Mouse (Mus musculus): ENCODE results near the gene Zfp39. TPM values are rescaled to one million over a fixed set of nuclear protein-coding genes. Genes with fewer than 3 reads are reported as not detected.
"Not testable (repeated sequence)": the region's sequence is repeated elsewhere in the genome, so short reads cannot be mapped to it uniquely, and the experiment has no call there.

Zfp39 gene
- polyA plus RNA-seq, 1 experiment from 2014 or later, result 5.2 TPM

- no peaks in the 10 kb centered on the region for H3K9me3 ChIP-seq (ENCODE audit: control insufficient read depth, low read length)
- peak overlapping the region; percentile 76 for H3K4me3 ChIP-seq (ENCODE audit: low read depth, low read length)
- ATAC-seq (ENCODE audit: low read depth) (no peak), DNase-seq (ENCODE audit: low spot score) (no peak)
- no peaks in the 10 kb centered on the region for H3K27me3 ChIP-seq (replicated peaks; ENCODE audit: control insufficient read depth, insufficient read depth, low read length)
- H3K36me3 ChIP-seq (ENCODE audit: control insufficient read depth, insufficient read depth, low read length), result peaks cover 9% of the 10 kb centered on the region
- 0 out of 2 replicates have a peak, but pooled peaks cover 6% of the 10 kb centered on the region for H3K4me1 ChIP-seq (ENCODE audit: control insufficient read depth, insufficient read depth, low read length)
- H3K4me2 ChIP-seq (ENCODE audit: low read depth, low read length), result peak overlapping the region; percentile 77
- 80% methylated on average over 6 of the region's 6 CpGs for WGBS
- H3K9ac ChIP-seq (ENCODE audit: low read depth, low read length), result no peak overlapping the region
- H3K27ac ChIP-seq (replicated peaks; ENCODE audit: low read depth, low read length), result no peak overlapping the region
These were observed 36.1 kb downstream of the Zfp39 start for GRCm38 (mm10) chr11:58867954-58868330.

GRCm38 (mm10) chr11:58867039-58867953 lies 36.7 kb downstream of the Zfp39 start, which contains the start of gene 2810021J22Rik:
Gene 2810021J22Rik, plus strand, starts transcription at chr11:58867216.
- peak within 1 kb of the TSS; percentile 76 for H3K4me3 ChIP-seq (ENCODE audit: low read depth, low read length)
- H3K4me2 ChIP-seq (ENCODE audit: low read depth, low read length), result peak within 1 kb of the TSS; percentile 77
- H3K27ac ChIP-seq (replicated peaks; ENCODE audit: low read depth, low read length), result peak within 1 kb of the TSS; percentile 76
- 4% methylated on average over 37 of the region's 37 CpGs for WGBS
- H3K9ac ChIP-seq (ENCODE audit: low read depth, low read length), result peak within 1 kb of the TSS; percentile 84
- H3K4me1 ChIP-seq (ENCODE audit: control insufficient read depth, insufficient read depth, low read length), result 0 out of 2 replicates have a peak, but pooled peaks cover 6% of the 10 kb centered on the region
- DNase-seq (ENCODE audit: low spot score) (peak; percentile 90), ATAC-seq (ENCODE audit: low read depth) (peak; percentile 92)
- H3K36me3 ChIP-seq (ENCODE audit: control insufficient read depth, insufficient read depth, low read length), result peaks cover 9% of the 10 kb centered on the region
- H3K27me3 ChIP-seq (replicated peaks; ENCODE audit: control insufficient read depth, insufficient read depth, low read length), result no peaks in the 10 kb centered on the region
- H3K9me3 ChIP-seq (ENCODE audit: control insufficient read depth, low read length), result no peaks in the 10 kb centered on the region

GRCm38 (mm10) chr11:58860744-58861143 lies 43.3 kb downstream of the Zfp39 start:
- Histone ChIP-seq H3K9ac (ENCODE audit: low read depth, low read length) (no peak overlapping the region), H3K4me1 (ENCODE audit: control insufficient read depth, insufficient read depth, low read length) (no peaks in the 10 kb centered on the region), H3K4me3 (ENCODE audit: low read depth, low read length) (no peak overlapping the region), H3K27me3 (replicated peaks; ENCODE audit: control insufficient read depth, insufficient read depth, low read length) (no peaks in the 10 kb centered on the region), H3K4me2 (ENCODE audit: low read depth, low read length) (no peak overlapping the region), H3K36me3 (ENCODE audit: control insufficient read depth, insufficient read depth, low read length) (peaks cover 41% of the 10 kb centered on the region), H3K27ac (replicated peaks; ENCODE audit: low read depth, low read length) (no peak overlapping the region), H3K9me3 (ENCODE audit: control insufficient read depth, low read length) (peaks cover 38% of the 10 kb centered on the region)
- WGBS, result 96% methylated on average over 8 of the region's 8 CpGs
- ATAC-seq (ENCODE audit: low read depth) (no peak), DNase-seq (ENCODE audit: low spot score) (no peak)

- DNase-seq (ENCODE audit: low spot score), result no peak
- Histone ChIP-seq H3K36me3 (ENCODE audit: control insufficient read depth, insufficient read depth, low read length) (peaks cover 40% of the 10 kb centered on the region), H3K4me1 (ENCODE audit: control insufficient read depth, insufficient read depth, low read length) (peaks cover 7% of the 10 kb centered on the region; the same call in 1 of the 2 replicates)
These were observed 54.3 kb downstream of the Zfp39 start for GRCm38 (mm10) chr11:58849731-58850130.

GRCm38 (mm10) chr11:58847636-58848035 lies 56.4 kb downstream of the Zfp39 start:
- peak overlapping the region; percentile 71 for H3K4me2 ChIP-seq (ENCODE audit: low read depth, low read length)
- H3K9me3 ChIP-seq (ENCODE audit: control insufficient read depth, low read length), result no peaks in the 10 kb centered on the region
- no peak overlapping the region for H3K27ac ChIP-seq (replicated peaks; ENCODE audit: low read depth, low read length)
- H3K27me3 ChIP-seq (replicated peaks; ENCODE audit: control insufficient read depth, insufficient read depth, low read length), result no peaks in the 10 kb centered on the region
- DNase-seq (ENCODE audit: low spot score), result no peak
- no peak for ATAC-seq (ENCODE audit: low read depth)
- H3K4me3 ChIP-seq (ENCODE audit: low read depth, low read length), result peak overlapping the region; percentile 71
- WGBS, result 39% methylated on average over 9 of the region's 9 CpGs
- H3K36me3 ChIP-seq (ENCODE audit: control insufficient read depth, insufficient read depth, low read length), result peaks cover 32% of the 10 kb centered on the region
- H3K4me1 ChIP-seq (ENCODE audit: control insufficient read depth, insufficient read depth, low read length), result peaks cover 7% of the 10 kb centered on the region; the same call in 1 of the 2 replicates
- H3K9ac ChIP-seq (ENCODE audit: low read depth, low read length), result peak overlapping the region; percentile 77

More at GRCm38 (mm10) chr11:58849731-58850130, 54.3 kb downstream of the Zfp39 start:
- no peak for ATAC-seq (ENCODE audit: low read depth)
- no peak overlapping the region for H3K4me2 ChIP-seq (ENCODE audit: low read depth, low read length)
- H3K27me3 ChIP-seq (replicated peaks; ENCODE audit: control insufficient read depth, insufficient read depth, low read length), result no peaks in the 10 kb centered on the region
- no peak overlapping the region for H3K27ac ChIP-seq (replicated peaks; ENCODE audit: low read depth, low read length)
- no peaks in the 10 kb centered on the region for H3K9me3 ChIP-seq (ENCODE audit: control insufficient read depth, low read length)
- no peak overlapping the region for H3K9ac ChIP-seq (ENCODE audit: low read depth, low read length)
- H3K4me3 ChIP-seq (ENCODE audit: low read depth, low read length), result no peak overlapping the region
- 68% methylated on average over 2 of the region's 2 CpGs for WGBS

- peak within 1 kb of the TSS; percentile 71 for H3K4me2 ChIP-seq (ENCODE audit: low read depth, low read length)
- H3K27ac ChIP-seq (replicated peaks; ENCODE audit: low read depth, low read length), result peak within 1 kb of the TSS; percentile 65
- H3K36me3 ChIP-seq (ENCODE audit: control insufficient read depth, insufficient read depth, low read length), result peaks cover 26% of the 10 kb centered on the region
- ATAC-seq (ENCODE audit: low read depth) (peak; percentile 100), DNase-seq (ENCODE audit: low spot score) (peak; percentile 98)
- 0% methylated on average over 22 of the region's 24 CpGs for WGBS
- H3K9me3 ChIP-seq (ENCODE audit: control insufficient read depth, low read length), result no peaks in the 10 kb centered on the region
- peaks cover 7% of the 10 kb centered on the region; the same call in 1 of the 2 replicates for H3K4me1 ChIP-seq (ENCODE audit: control insufficient read depth, insufficient read depth, low read length)
- H3K4me3 ChIP-seq (ENCODE audit: low read depth, low read length), result peak within 1 kb of the TSS; percentile 71
- H3K27me3 ChIP-seq (replicated peaks; ENCODE audit: control insufficient read depth, insufficient read depth, low read length), result no peaks in the 10 kb centered on the region
- H3K9ac ChIP-seq (ENCODE audit: low read depth, low read length), result peak within 1 kb of the TSS; percentile 77
These were observed 57.0 kb downstream of the Zfp39 start, which contains the start of gene Gm12258 for GRCm38 (mm10) chr11:58846919-58847461. Gene Gm12258, plus strand, starts transcription at chr11:58847158.

- ATAC-seq (ENCODE audit: low read depth); DNase-seq (ENCODE audit: low spot score); H3K27me3 ChIP-seq (replicated peaks; ENCODE audit: control insufficient read depth, insufficient read depth, low read length); H3K27ac ChIP-seq (replicated peaks; ENCODE audit: low read depth, low read length); H3K9ac ChIP-seq (ENCODE audit: low read depth, low read length); H3K4me3 ChIP-seq (ENCODE audit: low read depth, low read length); H3K4me1 ChIP-seq (ENCODE audit: control insufficient read depth, insufficient read depth, low read length); H3K9me3 ChIP-seq (ENCODE audit: control insufficient read depth, low read length); H3K36me3 ChIP-seq (ENCODE audit: control insufficient read depth, insufficient read depth, low read length); H3K4me2 ChIP-seq (ENCODE audit: low read depth, low read length): not testable (repeated sequence)
These were observed 65.1 kb downstream of the Zfp39 start, which contains the start of gene Olfr311 for GRCm38 (mm10) chr11:58838951-58839350. Gene Olfr311, plus strand, starts transcription at chr11:58839251.

All from embryonic facial prominence, embryonic 14.5 days (tissue).